Mouse (Mus musculus) cerebellum, adult 9-11 months (tissue): ENCODE results near the gene Gm45716.

Experiments
- DNase-seq: peaks from one replicate; pipeline ENCODE4 v3.0.0; 2022

Gene Gm45716

DNA sequence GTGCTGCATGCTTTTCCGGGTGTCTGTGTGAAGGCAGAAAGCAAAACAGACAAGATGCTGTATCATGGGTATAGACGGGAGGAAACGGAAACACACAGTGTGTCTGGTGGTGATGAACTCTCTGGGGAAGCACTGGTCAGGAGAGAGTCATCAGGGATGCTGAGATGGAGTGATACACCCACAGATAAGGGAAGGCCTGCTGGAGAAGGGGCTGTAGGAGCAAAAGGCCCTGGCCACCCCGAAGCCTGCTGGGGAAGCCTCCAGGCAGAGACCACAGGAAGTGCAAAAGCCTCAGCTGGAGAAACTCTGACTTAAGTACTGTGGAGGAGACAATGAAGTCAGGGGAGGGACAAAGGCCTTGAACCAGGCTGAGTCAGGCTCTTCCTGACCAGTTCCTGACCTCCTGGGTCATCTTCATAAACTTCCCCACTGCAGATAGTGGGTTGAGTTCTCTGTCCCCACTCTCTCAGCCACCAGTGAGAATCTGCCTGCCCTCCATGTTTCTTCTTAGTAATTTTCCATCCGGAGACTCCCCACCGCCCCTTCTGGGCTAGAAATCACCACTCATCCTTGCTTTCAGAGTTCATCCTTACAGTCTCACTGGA is 99.2 kb downstream of the Gm45716 start:
- DNase-seq = no peak

GRCm38 (mm10) chr11:90291156-90291555 is 103.7 kb downstream of the Gm45716 start:
- DNase-seq = no peak

DNA sequence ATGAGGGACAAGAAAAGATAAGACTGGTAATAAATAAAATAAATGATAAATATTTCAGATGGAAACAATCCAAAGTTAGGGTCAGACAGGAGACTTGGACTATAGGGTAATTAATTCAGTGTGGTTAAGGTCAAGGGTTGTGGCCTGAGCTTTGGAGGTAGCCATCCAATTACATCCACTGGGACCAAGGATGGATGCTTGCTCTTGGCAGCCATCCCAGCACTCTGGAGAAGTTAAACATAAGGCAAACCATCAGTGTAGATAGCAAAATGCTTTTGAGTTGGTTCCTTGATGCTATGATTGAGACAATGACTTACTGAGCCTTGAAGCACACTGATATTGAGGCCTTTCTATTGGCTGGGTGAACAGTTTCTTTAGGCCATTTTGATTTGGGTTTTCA is 105.3 kb downstream of the Gm45716 start:
- no peak for DNase-seq

DNA sequence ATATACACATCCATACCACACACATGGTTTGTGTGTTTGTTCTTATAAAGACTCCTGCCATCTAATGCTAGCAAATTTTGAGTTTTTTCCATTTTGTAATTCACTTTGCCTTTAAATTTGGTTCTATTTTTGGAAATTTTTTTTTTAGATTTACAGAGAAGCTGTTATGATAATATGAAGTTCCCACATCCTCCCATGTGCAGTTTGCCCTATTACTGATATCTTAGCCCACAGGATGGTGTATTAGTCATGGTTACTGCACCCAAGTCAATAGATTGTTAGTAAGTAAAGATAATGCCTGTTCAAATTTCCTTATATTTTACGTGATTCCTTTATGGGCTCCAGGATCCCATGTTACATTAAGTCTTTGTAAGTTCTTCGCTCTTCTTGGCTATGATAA is 107.1 kb downstream of the Gm45716 start:
- no peak for DNase-seq
